Mouse (Mus musculus) liver, embryonic 15.5 days (tissue): ENCODE measurements at regions not wholly inside any gene's neighbourhood (a gene's known extent, or its start where the extent isn't known, plus 50 kb on each side); places are given as distances from the start of the nearest gene placed in this dataset.

Experiments
- ATAC-seq: fragments of 200-750 bp; cut with Nextera tagmentation; 2 replicates; pipeline ENCODE4 v1.8.0; 2017; ENCODE audit warnings: moderate number of reproducible peaks, mild to moderate bottlenecking, moderate library complexity; ENCODE audit not compliant: insufficient read depth
- H3K27ac ChIP-seq: fragments of 300-500 bp; sonication (generic); replicated peaks from 2 replicates; pipeline ENCODE4 v1.5.1; 2015; ENCODE audit warnings: mild to moderate bottlenecking, inconsistent platforms
- H3K27me3 ChIP-seq: fragments of 300-500 bp; sonication (generic); 2 replicates; pipeline ENCODE4 v1.6.1; 2015; ENCODE audit warnings: mild to moderate bottlenecking, inconsistent platforms
- H3K36me3 ChIP-seq: fragments of 300-500 bp; sonication (generic); replicated peaks from 2 replicates; pipeline ENCODE4 v1.6.1; 2015; ENCODE audit warnings: moderate library complexity, mild to moderate bottlenecking, inconsistent platforms
- H3K4me1 ChIP-seq: fragments of 300-500 bp; sonication (generic); replicated peaks from 2 replicates; pipeline ENCODE4 v1.6.1; 2015; ENCODE audit warnings: inconsistent platforms
- H3K4me2 ChIP-seq: fragments of 300-500 bp; sonication (generic); 2 replicates; pipeline ENCODE4 v1.6.1; 2015; ENCODE audit warnings: moderate library complexity, mild to moderate bottlenecking, inconsistent platforms
- H3K4me3 ChIP-seq: fragments of 300-500 bp; sonication (generic); replicated peaks from 2 replicates; pipeline ENCODE4 v1.5.1; 2015; ENCODE audit warnings: mild to moderate bottlenecking, inconsistent platforms
- H3K9ac ChIP-seq: fragments of 300-500 bp; sonication (generic); 2 replicates; pipeline ENCODE4 v1.6.1; 2015; ENCODE audit warnings: moderate library complexity, mild to moderate bottlenecking, inconsistent platforms
- H3K9me3 ChIP-seq: fragments of 300-500 bp; sonication (generic); replicated peaks from 2 replicates; pipeline ENCODE4 v1.6.1; 2016; ENCODE audit warnings: inconsistent platforms
- WGBS: fragments of 180-500 bp; shearing (Covaris S2); methylation state at CpG from one replicate; pipeline ENCODE4 v1.1.7; 2015; ENCODE audit warnings: mixed read lengths; ENCODE audit not compliant: insufficient replicate concordance; 5-methylcytosine and 5-hydroxymethylcytosine counted together

DNA sequence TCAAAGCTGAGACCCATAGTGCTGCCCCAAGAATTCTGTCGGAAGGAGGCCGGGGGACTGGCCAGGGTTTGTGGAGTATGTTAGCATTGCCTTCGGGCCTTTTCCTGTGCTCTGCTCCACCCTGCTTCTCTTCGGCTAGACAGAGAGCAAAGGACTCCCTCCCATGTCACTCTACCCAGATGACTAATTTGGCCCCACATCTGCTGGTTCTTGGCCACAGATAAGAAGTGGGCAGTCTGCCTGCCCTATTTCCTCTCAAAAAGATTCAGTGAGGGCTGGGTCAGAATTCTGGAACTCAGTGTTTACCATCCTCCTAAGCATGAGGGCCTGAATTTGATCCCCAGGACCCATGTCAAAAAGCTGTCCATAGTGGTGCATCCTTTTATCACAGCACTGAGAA is 78.0 kb downstream of the Inhbb start:
- no peak overlapping the region for H3K4me3 ChIP-seq
- H3K36me3 ChIP-seq, result no peaks in the 10 kb centered on the region
- no peaks in the 10 kb centered on the region for H3K4me1 ChIP-seq
- H3K27ac ChIP-seq, result no peak overlapping the region
- 46% methylated on average over 4 of the region's 4 CpGs for WGBS
- ATAC-seq, result no peak
- no peaks in the 10 kb centered on the region for H3K9me3 ChIP-seq
- H3K4me2 ChIP-seq, result no peak overlapping the region
- no peaks in the 10 kb centered on the region for H3K27me3 ChIP-seq
- H3K9ac ChIP-seq, result no peak overlapping the region

DNA sequence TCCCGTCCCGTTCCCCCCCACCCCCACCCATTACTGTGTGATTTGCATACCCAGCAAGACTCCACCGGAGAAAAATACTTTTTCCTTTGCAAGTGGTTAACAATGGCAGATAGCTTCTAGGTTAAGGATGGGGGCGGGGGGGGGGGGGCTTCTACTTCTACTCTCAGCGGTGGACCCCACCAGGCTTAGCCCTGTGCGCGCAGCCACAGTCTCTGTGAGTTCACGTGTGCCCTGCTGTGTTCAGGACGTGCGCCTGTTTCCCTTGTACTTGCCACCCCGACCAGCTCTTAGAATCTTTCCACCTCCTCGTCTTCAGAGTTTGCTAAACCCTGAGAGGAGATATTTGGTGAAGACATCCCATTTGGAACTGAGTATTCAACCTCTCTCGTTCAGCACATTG is 86.9 kb downstream of the Inhbb start:
- WGBS, result 41% methylated on average over 13 of the region's 13 CpGs
- Histone ChIP-seq H3K27me3 (no peaks in the 10 kb centered on the region), H3K9me3 (no peaks in the 10 kb centered on the region), H3K9ac (no peak overlapping the region), H3K4me1 (no peaks in the 10 kb centered on the region), H3K4me3 (no peak overlapping the region), H3K27ac (no peak overlapping the region), H3K36me3 (no peaks in the 10 kb centered on the region), H3K4me2 (no peak overlapping the region)
- no peak for ATAC-seq

GRCm38 (mm10) chr1:119330751-119331326 is 91.2 kb downstream of the Inhbb start:
- no peak overlapping the region for H3K9ac ChIP-seq
- H3K27ac ChIP-seq, result no peak overlapping the region
- ATAC-seq, result no peak
- no peaks in the 10 kb centered on the region for H3K27me3 ChIP-seq
- H3K4me1 ChIP-seq, result no peaks in the 10 kb centered on the region
- H3K36me3 ChIP-seq, result no peaks in the 10 kb centered on the region
- 53% methylated on average over 4 of the region's 4 CpGs for WGBS
- H3K9me3 ChIP-seq, result no peaks in the 10 kb centered on the region
- no peak overlapping the region for H3K4me3 ChIP-seq
- no peak overlapping the region for H3K4me2 ChIP-seq

GRCm38 (mm10) chr1:119329693-119330434 is 92.2 kb downstream of the Inhbb start:
- Histone ChIP-seq H3K4me1 (no peaks in the 10 kb centered on the region), H3K4me3 (no peak overlapping the region), H3K9ac (no peak overlapping the region), H3K27ac (no peak overlapping the region), H3K9me3 (no peaks in the 10 kb centered on the region), H3K4me2 (no peak overlapping the region), H3K27me3 (no peaks in the 10 kb centered on the region), H3K36me3 (no peaks in the 10 kb centered on the region)
- WGBS, result 43% methylated on average over 7 of the region's 7 CpGs
- no peak for ATAC-seq

DNA sequence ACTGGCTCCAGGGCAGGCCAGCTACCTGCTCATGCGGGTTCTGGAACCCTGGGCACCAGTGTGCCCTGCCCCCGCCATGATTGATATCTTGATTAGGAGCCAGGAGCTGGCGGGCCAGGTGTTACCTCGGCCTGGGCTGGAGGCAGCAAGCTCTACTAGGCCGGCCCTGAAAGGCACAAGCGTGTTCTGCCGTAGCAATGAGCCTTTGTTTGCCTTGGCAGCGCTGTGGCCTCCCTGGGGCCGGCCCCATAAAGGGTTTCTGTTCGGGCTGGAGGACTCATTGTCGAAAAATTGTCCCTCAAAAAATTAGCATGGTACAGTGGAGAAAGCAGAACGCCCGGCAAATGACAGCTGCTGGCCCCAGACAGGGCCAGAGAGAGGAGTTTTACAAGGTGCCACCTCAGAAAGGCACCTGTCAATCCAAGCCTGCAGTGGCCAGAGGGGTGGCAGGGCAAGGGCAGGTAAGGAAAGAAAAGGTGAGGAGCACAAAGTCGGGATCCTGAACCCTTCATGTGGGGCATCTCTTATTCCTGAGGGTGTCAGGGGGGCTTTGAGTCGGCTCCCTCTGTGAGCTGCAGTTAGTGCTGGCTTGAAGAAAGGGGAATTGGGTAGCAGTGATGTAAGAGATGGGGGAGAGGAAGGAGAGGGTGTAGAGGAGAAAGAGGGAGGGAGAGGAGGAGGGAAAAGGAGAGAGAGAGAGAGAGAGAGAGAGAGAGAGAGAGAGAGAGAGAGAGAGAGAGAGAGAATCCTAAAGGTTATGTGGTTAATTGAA is 92.9 kb downstream of the Inhbb start:
- Histone ChIP-seq H3K4me1 (no peaks in the 10 kb centered on the region), H3K27me3 (no peaks in the 10 kb centered on the region), H3K9me3 (no peaks in the 10 kb centered on the region), H3K27ac (no peak overlapping the region), H3K4me3 (no peak overlapping the region), H3K9ac (no peak overlapping the region), H3K4me2 (no peak overlapping the region), H3K36me3 (no peaks in the 10 kb centered on the region)
- no peak for ATAC-seq
- WGBS, result 33% methylated on average over 15 of the region's 15 CpGs

- H3K27me3 ChIP-seq, result no peaks in the 10 kb centered on the region
- H3K4me1 ChIP-seq, result no peaks in the 10 kb centered on the region
- no peaks in the 10 kb centered on the region for H3K36me3 ChIP-seq
- no peak overlapping the region for H3K4me3 ChIP-seq
- H3K4me2 ChIP-seq, result no peak overlapping the region
- no peaks in the 10 kb centered on the region for H3K9me3 ChIP-seq
- H3K9ac ChIP-seq, result no peak overlapping the region
- H3K27ac ChIP-seq, result no peak overlapping the region
- WGBS, result 60% methylated on average over 8 of the region's 8 CpGs
- ATAC-seq, result no peak
Observed at GRCm38 (mm10) chr1:119324551-119324950, 97.5 kb downstream of the Inhbb start.

- no peak for ATAC-seq
- no peaks in the 10 kb centered on the region for H3K27me3 ChIP-seq
- no peak overlapping the region for H3K4me3 ChIP-seq
- no peak overlapping the region for H3K27ac ChIP-seq
- no peaks in the 10 kb centered on the region for H3K4me1 ChIP-seq
- no peaks in the 10 kb centered on the region for H3K9me3 ChIP-seq
- no peaks in the 10 kb centered on the region for H3K36me3 ChIP-seq
- no peak overlapping the region for H3K4me2 ChIP-seq
- H3K9ac ChIP-seq, result no peak overlapping the region
- 66% methylated on average over 10 of the region's 10 CpGs for WGBS
Observed at GRCm38 (mm10) chr1:119322279-119322995, 99.6 kb downstream of the Inhbb start.

- Histone ChIP-seq H3K27me3 (no peaks in the 10 kb centered on the region), H3K9me3 (no peaks in the 10 kb centered on the region), H3K4me2 (no peak overlapping the region), H3K36me3 (no peaks in the 10 kb centered on the region), H3K9ac (no peak overlapping the region), H3K27ac (no peak overlapping the region), H3K4me1 (no peaks in the 10 kb centered on the region), H3K4me3 (no peak overlapping the region)
- WGBS, result 67% methylated on average over 8 of the region's 8 CpGs
- peak; percentile 22; the same call in 1 of the 2 replicates for ATAC-seq
Observed at GRCm38 (mm10) chr1:119321799-119322198, 100.2 kb downstream of the Inhbb start.

GRCm38 (mm10) chr1:119317006-119317405 is 105.0 kb downstream of the Inhbb start:
- no peaks in the 10 kb centered on the region for H3K27me3 ChIP-seq
- no peak overlapping the region for H3K4me2 ChIP-seq
- H3K9ac ChIP-seq, result no peak overlapping the region
- H3K36me3 ChIP-seq, result no peaks in the 10 kb centered on the region
- no peak for ATAC-seq
- H3K27ac ChIP-seq, result no peak overlapping the region
- no peaks in the 10 kb centered on the region for H3K4me1 ChIP-seq
- no peaks in the 10 kb centered on the region for H3K9me3 ChIP-seq
- 53% methylated on average over 4 of the region's 4 CpGs for WGBS
- no peak overlapping the region for H3K4me3 ChIP-seq

- no peaks in the 10 kb centered on the region for H3K9me3 ChIP-seq
- no peak overlapping the region for H3K4me3 ChIP-seq
- H3K4me2 ChIP-seq, result no peak overlapping the region
- no peak overlapping the region for H3K27ac ChIP-seq
- WGBS, result 51% methylated on average over 9 of the region's 9 CpGs
- no peaks in the 10 kb centered on the region for H3K36me3 ChIP-seq
- no peak overlapping the region for H3K9ac ChIP-seq
- H3K27me3 ChIP-seq, result no peaks in the 10 kb centered on the region
- no peak for ATAC-seq
- H3K4me1 ChIP-seq, result no peaks in the 10 kb centered on the region
Observed at GRCm38 (mm10) chr1:119308719-119309365, 113.2 kb downstream of the Inhbb start.
